Mouse (Mus musculus): ENCODE data around the gene Ppp1r36. TPM values are rescaled to one million over a fixed set of nuclear protein-coding genes. Genes with fewer than 3 reads are reported as not detected.

Ppp1r36 gene
- 4.0 and 4.3 TPM in 2 replicates for polyA plus RNA-seq (2015; fragmentation: Nextera tagmentation; extraction: Ambion mirVana)

GRCm38 (mm10) chr12:76417433-76417854, at the start of gene Ppp1r36:
TSS of gene Ppp1r36 (plus strand) at chr12:76417538.
- WGBS, result 1% methylated on average over 37 of the region's 37 CpGs
- Histone ChIP-seq H3K27ac (ENCODE audit: low read length) (peak within 1 kb of the TSS; percentile 70; the same call in 1 of the 2 replicates), H3K9ac (replicated peaks; ENCODE audit: low read length) (peak within 1 kb of the TSS; percentile 61), H3K4me1 (ENCODE audit: insufficient read depth, low read length) (peaks cover 6% of the 10 kb centered on the region; the same call in 1 of the 2 replicates), H3K4me2 (replicated peaks; ENCODE audit: low read depth, low read length) (peak within 1 kb of the TSS; percentile 82), H3K9me3 (ENCODE audit: low read length) (peaks cover 6% of the 10 kb centered on the region), H3K4me3 (ENCODE audit: low read length) (peak within 1 kb of the TSS; percentile 49), H3K36me3 (ENCODE audit: insufficient read depth, low read length) (no peaks in the 10 kb centered on the region), H3K27me3 (ENCODE audit: insufficient read depth, low read length) (no peaks in the 10 kb centered on the region)
- peak; percentile 91 for ATAC-seq (ENCODE audit: low FRiP score, low TSS enrichment)

DNA sequence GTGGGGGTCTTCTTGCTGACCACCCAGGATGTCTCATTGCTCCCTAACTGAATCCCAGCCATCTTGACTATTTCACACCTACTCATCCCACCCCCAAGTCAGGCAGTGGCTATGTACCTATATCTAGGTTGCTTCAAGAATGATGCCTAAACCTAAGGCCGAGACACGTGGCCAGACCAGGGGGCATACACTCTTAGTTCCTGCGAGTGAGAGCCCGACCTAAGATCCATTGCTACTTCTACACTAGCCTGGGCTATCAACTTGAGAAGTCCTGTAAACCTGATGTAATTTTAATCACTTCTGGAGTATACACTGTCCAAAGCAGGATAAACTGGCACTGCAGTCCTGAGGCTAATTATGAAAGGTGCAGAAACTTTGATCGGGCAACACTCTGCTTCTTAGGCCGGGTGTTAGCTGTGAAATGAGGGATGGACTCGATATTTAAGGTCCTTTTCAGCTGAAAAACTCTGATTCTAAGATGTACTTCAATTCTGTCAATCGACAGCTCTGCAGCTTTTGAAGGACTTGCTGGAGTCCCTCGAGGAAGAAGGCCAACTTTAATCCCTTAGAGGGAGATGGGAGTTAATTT, 49.0 kb upstream of the Ppp1r36 start:
- H3K27ac ChIP-seq (ENCODE audit: low read length), result peak overlapping the region; percentile 100
- H3K9me3 ChIP-seq (ENCODE audit: low read length), result no peaks in the 10 kb centered on the region
- peak overlapping the region; percentile 97 for H3K4me3 ChIP-seq (ENCODE audit: low read length)
- H3K4me2 ChIP-seq (replicated peaks; ENCODE audit: low read depth, low read length), result peak overlapping the region; percentile 78
- no peak for ATAC-seq (ENCODE audit: low FRiP score, low TSS enrichment)
- H3K4me1 ChIP-seq (ENCODE audit: insufficient read depth, low read length), result peaks cover 38% of the 10 kb centered on the region
- H3K36me3 ChIP-seq (ENCODE audit: insufficient read depth, low read length), result 0 out of 2 replicates have a peak, but pooled peaks cover 2% of the 10 kb centered on the region
- H3K9ac ChIP-seq (replicated peaks; ENCODE audit: low read length), result peak overlapping the region; percentile 100
- WGBS, result 5% methylated on average over 9 of the region's 9 CpGs
- H3K27me3 ChIP-seq (ENCODE audit: insufficient read depth, low read length), result no peaks in the 10 kb centered on the region

DNA sequence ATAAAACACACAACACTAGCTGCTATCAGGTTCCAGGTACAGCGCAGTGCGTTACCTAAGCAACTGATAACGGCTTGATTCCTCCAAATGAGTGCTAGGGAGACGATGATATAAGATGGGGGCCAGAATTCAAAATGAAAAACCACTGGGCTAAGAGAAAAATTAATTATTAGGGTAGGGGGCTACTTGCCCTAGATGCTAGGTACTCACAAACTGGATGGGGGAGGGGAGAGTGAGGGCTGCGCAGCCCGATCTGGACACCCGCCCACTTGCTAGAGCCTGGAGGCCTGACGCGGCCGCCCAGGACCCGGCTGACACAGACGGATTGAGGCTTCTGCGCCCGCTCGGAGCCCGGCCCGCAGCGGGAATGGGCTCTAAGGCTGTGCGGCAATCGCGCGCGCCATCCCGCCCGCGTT, 48.5 kb upstream of the Ppp1r36 start:
- WGBS, result under 1% methylated on average over 26 of the region's 26 CpGs
- H3K4me3 ChIP-seq (ENCODE audit: low read length), result peak overlapping the region; percentile 97
- 0 out of 2 replicates have a peak, but pooled peaks cover 2% of the 10 kb centered on the region for H3K36me3 ChIP-seq (ENCODE audit: insufficient read depth, low read length)
- H3K9ac ChIP-seq (replicated peaks; ENCODE audit: low read length), result peak overlapping the region; percentile 100
- peak overlapping the region; percentile 78 for H3K4me2 ChIP-seq (replicated peaks; ENCODE audit: low read depth, low read length)
- H3K4me1 ChIP-seq (ENCODE audit: insufficient read depth, low read length), result peaks cover 39% of the 10 kb centered on the region
- peak; percentile 12 for ATAC-seq (ENCODE audit: low FRiP score, low TSS enrichment)
- no peaks in the 10 kb centered on the region for H3K27me3 ChIP-seq (ENCODE audit: insufficient read depth, low read length)
- H3K9me3 ChIP-seq (ENCODE audit: low read length), result no peaks in the 10 kb centered on the region
- H3K27ac ChIP-seq (ENCODE audit: low read length), result peak overlapping the region; percentile 100

GRCm38 (mm10) chr12:76369206-76369977, 47.9 kb upstream of the Ppp1r36 start, which contains the start of gene Zbtb25:
TSS of gene Zbtb25 (minus strand) at chr12:76369602.
- H3K27me3 ChIP-seq (ENCODE audit: insufficient read depth, low read length), result no peaks in the 10 kb centered on the region
- peaks cover 45% of the 10 kb centered on the region for H3K4me1 ChIP-seq (ENCODE audit: insufficient read depth, low read length)
- WGBS, result under 1% methylated on average over 75 of the region's 96 CpGs
- H3K27ac ChIP-seq (ENCODE audit: low read length), result peak within 1 kb of the TSS; percentile 100
- H3K4me3 ChIP-seq (ENCODE audit: low read length), result peak within 1 kb of the TSS; percentile 97
- H3K36me3 ChIP-seq (ENCODE audit: insufficient read depth, low read length), result no peaks in the 10 kb centered on the region
- no peaks in the 10 kb centered on the region for H3K9me3 ChIP-seq (ENCODE audit: low read length)
- peak; percentile 76 for ATAC-seq (ENCODE audit: low FRiP score, low TSS enrichment)
- H3K9ac ChIP-seq (replicated peaks; ENCODE audit: low read length), result peak within 1 kb of the TSS; percentile 100
- peak within 1 kb of the TSS; percentile 78 for H3K4me2 ChIP-seq (replicated peaks; ENCODE audit: low read depth, low read length)

DNA sequence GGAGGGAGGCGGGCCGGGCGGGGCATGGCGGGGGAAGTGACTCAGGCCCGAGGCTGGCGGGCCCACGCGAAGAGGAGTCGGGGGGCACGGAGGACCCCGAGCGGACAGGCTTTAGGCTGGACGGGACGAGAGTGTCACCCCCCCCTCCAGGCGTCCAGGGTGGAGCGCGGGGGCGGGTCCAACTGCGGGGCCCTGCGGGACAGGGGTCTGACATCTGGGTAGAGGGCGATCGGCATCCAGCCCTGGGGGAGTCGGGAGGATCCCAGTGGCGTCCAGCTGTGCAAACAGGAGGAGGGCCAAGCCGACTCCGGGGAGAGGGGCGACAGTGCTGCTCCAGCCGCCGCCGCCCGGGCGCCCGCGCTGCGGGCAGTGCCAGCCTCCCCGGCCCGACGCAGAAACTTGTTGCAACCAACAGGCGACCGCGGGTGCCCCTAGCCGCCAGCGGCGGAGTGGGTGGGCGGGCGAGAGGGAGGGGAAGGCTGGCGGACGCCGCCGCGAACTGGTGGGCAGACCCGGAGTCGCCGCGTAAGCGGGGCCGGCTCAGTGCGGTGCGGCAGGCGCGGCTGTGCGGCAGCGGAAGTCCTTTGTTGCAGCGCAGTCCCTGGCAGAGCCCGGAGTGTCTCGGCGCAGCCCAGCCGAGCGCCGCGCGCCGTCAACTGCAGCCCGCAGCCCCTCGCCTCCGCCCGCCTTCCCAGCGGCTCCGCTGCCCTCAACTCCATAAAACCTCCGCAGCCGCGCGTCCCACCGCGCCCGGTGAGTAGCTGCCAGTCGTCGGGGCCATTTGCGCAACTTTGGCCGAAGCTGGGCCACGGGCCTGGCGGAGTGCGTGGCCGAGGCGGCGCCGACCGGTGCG, 47.1 kb upstream of the Ppp1r36 start, which contains the start of gene Zbtb1:
Zbtb1 (plus strand) TSS at position 289 of the 853 bp plus-strand sequence.
- peak within 1 kb of the TSS; percentile 100 for H3K27ac ChIP-seq (ENCODE audit: low read length)
- no peaks in the 10 kb centered on the region for H3K36me3 ChIP-seq (ENCODE audit: insufficient read depth, low read length)
- H3K9ac ChIP-seq (replicated peaks; ENCODE audit: low read length), result peak within 1 kb of the TSS; percentile 100
- H3K4me2 ChIP-seq (replicated peaks; ENCODE audit: low read depth, low read length), result peak within 1 kb of the TSS; percentile 78
- peak within 1 kb of the TSS; percentile 97 for H3K4me3 ChIP-seq (ENCODE audit: low read length)
- H3K9me3 ChIP-seq (ENCODE audit: low read length), result no peaks in the 10 kb centered on the region
- peak; percentile 78 for ATAC-seq (ENCODE audit: low FRiP score, low TSS enrichment)
- peaks cover 48% of the 10 kb centered on the region for H3K4me1 ChIP-seq (ENCODE audit: insufficient read depth, low read length)
- H3K27me3 ChIP-seq (ENCODE audit: insufficient read depth, low read length), result no peaks in the 10 kb centered on the region
- WGBS, result under 1% methylated on average over 91 of the region's 99 CpGs

- Histone ChIP-seq H3K4me3 (ENCODE audit: low read length) (peak overlapping the region; percentile 97), H3K27me3 (ENCODE audit: insufficient read depth, low read length) (no peaks in the 10 kb centered on the region), H3K4me2 (replicated peaks; ENCODE audit: low read depth, low read length) (peak overlapping the region; percentile 78), H3K4me1 (ENCODE audit: insufficient read depth, low read length) (peaks cover 48% of the 10 kb centered on the region), H3K36me3 (ENCODE audit: insufficient read depth, low read length) (no peaks in the 10 kb centered on the region), H3K27ac (ENCODE audit: low read length) (peak overlapping the region; percentile 100), H3K9me3 (ENCODE audit: low read length) (no peaks in the 10 kb centered on the region), H3K9ac (replicated peaks; ENCODE audit: low read length) (peak overlapping the region; percentile 100)
- ATAC-seq (ENCODE audit: low FRiP score, low TSS enrichment), result peak; percentile 73
- under 1% methylated on average over 59 of the region's 63 CpGs for WGBS
These were observed 46.3 kb upstream of the Ppp1r36 start for GRCm38 (mm10) chr12:76370831-76371571.

DNA sequence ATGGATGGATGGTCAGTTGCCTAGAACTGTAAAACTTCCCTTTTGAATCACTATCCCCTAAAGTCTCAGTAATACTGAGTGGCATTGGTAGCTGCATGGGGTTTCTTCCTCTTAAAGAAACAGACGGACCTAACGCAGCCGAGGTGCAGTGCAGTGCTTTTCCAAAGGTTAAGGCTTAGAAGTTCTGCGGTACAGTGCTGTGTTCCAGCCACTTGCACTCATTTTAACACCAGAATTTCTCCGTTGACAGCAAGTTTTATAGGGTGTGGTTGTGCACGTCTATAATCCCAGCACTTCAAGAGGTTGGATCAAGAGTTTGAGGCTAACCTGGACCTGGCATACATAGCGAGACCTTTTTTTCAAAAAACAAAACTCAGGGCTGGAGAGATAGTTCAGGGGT, 45.3 kb upstream of the Ppp1r36 start:
- Histone ChIP-seq H3K36me3 (ENCODE audit: insufficient read depth, low read length) (no peaks in the 10 kb centered on the region), H3K27me3 (ENCODE audit: insufficient read depth, low read length) (no peaks in the 10 kb centered on the region), H3K4me1 (ENCODE audit: insufficient read depth, low read length) (peaks cover 43% of the 10 kb centered on the region), H3K4me3 (ENCODE audit: low read length) (peak overlapping the region; percentile 97), H3K4me2 (replicated peaks; ENCODE audit: low read depth, low read length) (peak overlapping the region; percentile 78), H3K9me3 (ENCODE audit: low read length) (no peaks in the 10 kb centered on the region), H3K9ac (replicated peaks; ENCODE audit: low read length) (peak overlapping the region; percentile 100), H3K27ac (ENCODE audit: low read length) (no peak overlapping the region)
- no peak for ATAC-seq (ENCODE audit: low FRiP score, low TSS enrichment)
- 45% methylated on average over 7 of the region's 7 CpGs for WGBS

- ATAC-seq (ENCODE audit: low FRiP score, low TSS enrichment), result no peak
- no peak overlapping the region for H3K27ac ChIP-seq (ENCODE audit: low read length)
- H3K9ac ChIP-seq (replicated peaks; ENCODE audit: low read length), result no peak overlapping the region
- peak overlapping the region; percentile 78; the same call in 1 of the 2 replicates for H3K4me2 ChIP-seq (replicated peaks; ENCODE audit: low read depth, low read length)
- H3K4me3 ChIP-seq (ENCODE audit: low read length), result no peak overlapping the region
- H3K9me3 ChIP-seq (ENCODE audit: low read length), result no peaks in the 10 kb centered on the region
- peaks cover 32% of the 10 kb centered on the region for H3K4me1 ChIP-seq (ENCODE audit: insufficient read depth, low read length)
- no peaks in the 10 kb centered on the region for H3K27me3 ChIP-seq (ENCODE audit: insufficient read depth, low read length)
- H3K36me3 ChIP-seq (ENCODE audit: insufficient read depth, low read length), result no peaks in the 10 kb centered on the region
- WGBS, result 86% methylated on average over 5 of the region's 7 CpGs
These were observed 44.2 kb upstream of the Ppp1r36 start for GRCm38 (mm10) chr12:76372881-76373818.
